Mouse (Mus musculus): Measurements from ENCODE around the gene Myo18a. TPM values are rescaled to one million over a fixed set of nuclear protein-coding genes. Genes with fewer than 3 reads are reported as not detected.

The Myo18a gene
- total RNA-seq, 2 experiments from 2014 or later = 256 to 280 TPM

- DNase-seq = no peak
- intact Hi-C loops (cut with DNase I) = no loop called here
Measured at GRCm38 (mm10) chr11:77889484-77889883, 126.4 kb downstream of the Myo18a start.

GRCm38 (mm10) chr11:77890648-77891258, 127.7 kb downstream of the Myo18a start:
- no peak for DNase-seq
- intact Hi-C loops (cut with DNase I) = no loop called here

- intact Hi-C loops (cut with DNase I) = no loop called here
- DNase-seq = no peak
Measured at GRCm38 (mm10) chr11:77892883-77893282, 129.8 kb downstream of the Myo18a start.

- intact Hi-C loops (cut with DNase I) = no loop called here
- DNase-seq = no peak
Measured at GRCm38 (mm10) chr11:77893283-77893682, 130.2 kb downstream of the Myo18a start.

DNA sequence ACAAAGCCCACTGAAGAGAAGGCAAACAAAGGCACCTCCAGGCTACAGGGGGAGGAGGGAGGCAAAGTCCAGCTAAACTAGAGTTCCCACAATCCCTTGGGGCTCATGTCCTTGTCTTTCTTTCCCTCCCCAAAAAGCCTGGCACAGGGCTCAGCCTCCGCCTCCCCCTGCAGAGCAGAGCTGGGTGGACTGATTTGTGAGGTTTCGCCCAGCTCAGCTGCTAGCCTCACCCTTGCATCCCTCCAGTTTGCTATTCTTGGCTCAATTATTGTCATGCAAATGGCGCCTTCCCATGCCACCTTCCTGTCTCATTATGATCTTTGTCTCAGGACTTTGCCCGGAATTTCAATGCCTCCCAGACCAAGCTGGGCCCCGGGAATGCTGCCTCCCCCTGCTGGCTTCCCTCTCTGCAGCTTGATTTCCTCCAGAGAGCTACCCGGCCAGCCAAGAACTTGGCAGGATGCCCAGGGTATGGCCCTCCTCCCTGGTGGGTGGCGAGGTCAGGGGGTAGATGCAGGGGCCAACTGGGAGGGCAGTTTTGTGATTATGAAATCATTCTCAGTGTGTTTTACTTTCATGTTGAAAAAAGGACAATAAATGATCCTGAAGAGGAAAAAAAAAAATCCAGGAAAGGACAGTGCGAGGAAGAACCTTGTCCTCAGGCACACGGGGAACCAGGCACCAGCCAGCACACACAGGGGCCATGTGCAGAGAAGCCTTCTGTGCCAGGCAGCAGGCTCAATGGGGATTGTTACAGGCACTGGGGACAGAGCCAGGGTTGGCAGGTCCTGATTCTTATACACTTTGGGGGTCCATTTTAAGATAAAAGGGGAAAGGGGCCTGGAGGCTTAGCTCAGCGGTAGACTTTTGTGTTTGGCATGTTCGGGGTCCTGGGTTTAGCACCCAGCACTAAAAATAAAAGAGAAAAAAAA, 131.0 kb downstream of the Myo18a start, which contains the start of gene Pipox:
Gene Pipox, minus strand, starts transcription at position 310 of the 932 bp plus-strand sequence.
- intact Hi-C loops (cut with DNase I) = no loop called here
- peak; percentile 76 to 81 for DNase-seq

GRCm38 (mm10) chr11:77894967-77895366, 131.9 kb downstream of the Myo18a start:
- intact Hi-C loops (cut with DNase I) = no loop called here
- no peak for DNase-seq

GRCm38 (mm10) chr11:77896011-77896410, 133.0 kb downstream of the Myo18a start:
- no peak for DNase-seq
- intact Hi-C loops (cut with DNase I) = no loop called here

DNA sequence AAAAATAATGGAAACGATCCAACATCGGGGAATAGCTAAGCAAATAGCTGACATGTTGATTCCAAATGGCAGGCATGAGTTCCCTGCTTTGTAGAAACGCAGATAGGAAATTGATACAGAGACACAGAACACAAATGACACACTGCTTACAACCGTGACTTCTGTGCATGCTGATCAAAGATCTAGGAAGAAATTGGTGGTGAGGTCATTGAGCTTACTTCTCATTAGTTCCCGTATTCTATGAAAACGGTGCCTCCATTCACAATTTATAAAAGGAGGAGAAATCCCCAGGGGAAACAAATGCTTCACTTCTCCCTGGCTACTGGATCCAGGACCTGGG, 133.4 kb downstream of the Myo18a start:
- DNase-seq = no peak
- intact Hi-C loops (cut with DNase I) = no loop called here

GRCm38 (mm10) chr11:77896820-77897805, 134.1 kb downstream of the Myo18a start:
- peak in 1 of 2 experiments; percentile 8 for DNase-seq

GRCm38 (mm10) chr11:77900187-77900586, 137.1 kb downstream of the Myo18a start:
- DNase-seq = no peak
- intact Hi-C loops (cut with DNase I) = no loop called here

More at GRCm38 (mm10) chr11:77896820-77897805, 134.1 kb downstream of the Myo18a start:
- intact Hi-C loops (cut with DNase I) = no loop called here

- intact Hi-C loops (cut with DNase I) = no loop called here
- no peak for DNase-seq
Measured at GRCm38 (mm10) chr11:77900696-77901095, 137.7 kb downstream of the Myo18a start.

GRCm38 (mm10) chr11:77901366-77901765, 138.3 kb downstream of the Myo18a start:
- intact Hi-C loops (cut with DNase I) = no loop called here
- no peak for DNase-seq

DNA sequence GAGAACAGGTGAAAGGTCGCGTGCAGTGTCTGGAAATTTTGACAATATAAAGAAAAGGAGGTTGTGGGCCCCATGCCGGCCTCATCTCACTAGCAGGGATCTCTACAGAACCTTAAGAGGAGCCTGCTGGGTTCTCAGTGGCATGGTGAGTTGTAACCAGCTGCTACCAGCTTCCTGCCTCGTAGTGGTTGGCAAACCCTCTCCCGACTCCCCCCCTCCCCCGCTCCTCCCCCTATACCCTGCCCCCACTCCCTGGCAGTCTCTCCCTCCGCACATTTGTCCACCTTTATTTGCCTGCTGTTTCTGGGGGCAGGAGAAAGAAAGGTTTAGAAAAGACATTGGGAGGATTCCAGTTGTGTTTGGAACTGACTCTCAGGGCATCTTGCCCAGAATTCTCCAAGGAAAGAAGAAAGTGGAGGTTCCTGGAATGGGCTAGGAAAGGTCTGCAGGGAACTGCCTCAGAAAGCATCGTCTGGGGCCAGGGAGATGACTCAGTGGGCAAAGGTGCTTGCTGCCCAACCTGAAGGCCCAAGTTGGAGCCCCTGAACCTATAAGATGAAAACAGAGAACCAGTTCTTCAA, 138.8 kb downstream of the Myo18a start:
- intact Hi-C loops (cut with DNase I) = no loop called here
- no peak for DNase-seq

- intact Hi-C loops (cut with DNase I) = no loop called here
- DNase-seq = no peak
Measured at GRCm38 (mm10) chr11:77903761-77904160, 140.7 kb downstream of the Myo18a start.

DNA sequence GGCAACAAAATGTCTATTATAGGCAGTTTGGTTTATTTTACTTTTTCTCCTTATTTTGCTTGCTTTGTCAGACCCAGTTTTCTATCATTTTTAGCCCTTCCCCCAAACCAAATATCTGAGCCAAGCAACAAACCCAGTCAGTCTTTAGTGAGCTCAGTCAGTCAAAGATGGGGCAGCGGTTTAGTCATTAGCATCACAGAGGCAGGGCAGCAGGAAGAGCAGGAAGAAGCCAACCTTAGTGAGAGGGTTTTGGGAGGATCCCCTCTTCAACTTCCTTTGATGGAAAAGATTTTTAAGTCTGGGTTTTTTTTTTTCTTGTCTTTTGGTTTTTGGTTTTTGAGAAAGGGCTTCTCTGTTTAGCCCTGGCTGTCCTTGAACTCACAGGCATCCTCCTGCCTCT, 141.7 kb downstream of the Myo18a start:
- DNase-seq = no peak
- intact Hi-C loops (cut with DNase I) = no loop called here

DNA sequence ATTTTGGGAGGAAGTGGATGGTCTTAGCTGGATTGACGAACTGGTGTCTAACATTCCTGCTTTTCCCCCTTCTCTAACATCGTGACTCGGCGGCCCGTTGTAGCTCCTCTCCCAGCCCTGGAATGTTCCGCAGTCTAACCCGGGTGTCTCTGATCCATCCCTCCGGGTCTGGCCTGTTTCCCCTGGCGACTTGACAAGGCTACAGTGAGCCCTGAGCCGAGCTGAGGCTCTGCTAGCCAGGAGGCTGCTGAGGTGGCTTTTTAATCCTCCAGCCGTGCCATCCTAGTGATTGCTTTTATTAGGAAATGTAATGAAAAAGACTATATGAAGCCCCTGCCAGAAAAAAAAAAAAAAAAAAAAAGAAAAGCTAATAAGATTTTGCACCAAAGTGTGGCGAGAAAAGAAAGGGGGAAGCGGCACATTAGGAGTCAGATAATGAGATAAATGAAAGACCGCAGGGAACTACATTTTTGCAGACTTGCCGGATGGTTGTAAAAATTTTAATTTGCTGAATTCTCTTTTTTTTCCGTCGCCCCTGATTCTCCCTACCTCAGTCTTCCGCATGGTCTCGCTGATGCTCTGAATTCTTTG, 143.1 kb downstream of the Myo18a start:
- DNase-seq = peak in 1 of 2 experiments; percentile 27
- intact Hi-C loops (cut with DNase I) = no loop called here

DNA sequence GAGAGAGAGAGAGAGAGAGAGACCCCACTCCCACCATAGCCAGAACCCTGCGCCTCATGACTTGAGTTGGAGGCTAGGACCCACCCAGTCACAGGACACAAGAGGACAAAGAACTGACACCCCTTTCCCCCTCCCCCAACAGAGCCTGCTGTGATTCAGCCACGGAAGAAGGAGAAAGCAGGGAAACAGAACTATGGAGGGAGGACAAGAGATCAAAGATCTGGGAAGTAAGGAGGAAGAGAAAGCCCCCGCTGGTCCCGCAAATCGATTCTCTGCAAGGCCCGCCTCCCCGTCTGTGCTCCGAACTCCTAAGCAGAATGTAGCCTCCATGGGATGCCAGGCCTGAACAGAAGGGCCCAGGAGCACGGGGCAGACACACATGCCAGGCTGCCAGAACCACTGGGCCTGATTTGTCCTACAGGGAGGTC, 143.7 kb downstream of the Myo18a start:
- intact Hi-C loops (cut with DNase I) = no loop called here

DNA sequence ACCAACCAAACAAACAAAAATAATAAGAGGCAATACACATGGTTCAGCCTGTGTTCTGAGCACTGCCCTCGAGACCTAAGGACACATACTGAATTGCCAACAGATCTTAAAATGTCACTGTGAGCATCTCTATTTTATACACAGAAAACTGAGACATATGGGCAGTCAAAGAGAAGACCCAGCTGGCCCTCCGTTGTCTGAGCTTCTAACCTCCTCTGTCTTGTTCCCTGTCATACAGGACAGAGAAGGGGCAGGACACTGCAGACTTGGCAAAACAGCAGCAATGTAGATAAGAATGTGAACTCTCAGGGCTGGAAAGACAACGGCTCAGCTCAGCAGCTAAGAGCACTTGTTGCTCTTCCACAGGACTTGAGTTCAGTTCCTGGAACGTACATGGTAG, 145.4 kb downstream of the Myo18a start:
- intact Hi-C loops (cut with DNase I) = no loop called here
- no peak for DNase-seq

More for the DNA sequence above, 143.7 kb downstream of the Myo18a start:
- no peak for DNase-seq

GRCm38 (mm10) chr11:77909376-77909775, 146.3 kb downstream of the Myo18a start:
- no peak for DNase-seq
- intact Hi-C loops (cut with DNase I) = no loop called here

DNA sequence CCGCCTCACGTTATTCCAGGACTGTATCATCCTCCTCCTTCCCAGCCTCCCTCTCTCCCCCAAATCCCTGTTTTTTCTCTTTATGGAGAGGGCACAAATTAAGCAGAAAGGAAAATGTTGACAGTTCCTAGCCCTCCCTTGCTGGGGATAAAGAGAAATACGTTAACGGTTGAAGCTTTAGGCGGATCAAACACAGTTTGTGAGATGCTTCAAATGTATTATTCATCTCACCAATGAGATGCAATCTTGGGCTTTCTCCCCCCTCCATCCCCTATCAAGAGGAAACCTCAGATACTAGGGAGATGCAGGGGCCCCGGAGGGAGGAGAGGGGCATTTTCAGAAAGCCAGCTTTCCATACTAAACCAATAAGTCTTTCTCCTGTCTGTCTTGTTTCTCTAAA, 146.7 kb downstream of the Myo18a start:
- intact Hi-C loops (cut with DNase I) = no loop called here

More for the DNA sequence above, 146.7 kb downstream of the Myo18a start:
- DNase-seq = no peak
